Mouse (Mus musculus): ENCODE results near the gene Tpcn2.

- TF ChIP-seq TAL1 (IDR thresholded peaks at IDR 0.05; ENCODE audit: low read length) = no peak
- TF ChIP-seq GATA1 (IDR thresholded peaks at IDR 0.05; ENCODE audit: low read length) = no peak
These were observed 64.4 kb downstream of the Tpcn2 start for GRCm38 (mm10) chr7:145219420-145219831.
